Mouse (Mus musculus) liver, embryonic 14.5 days (tissue): ENCODE results near the gene Jund.

Experiments
- CTCF ChIP-seq: IDR thresholded peaks from 2 replicates; pipeline ENCODE4 v1.5.1; 2016; ENCODE audit warnings: antibody characterized with exemption, low read depth, control low read depth
- EP300 ChIP-seq: IDR thresholded peaks from 2 replicates; pipeline ENCODE4 v1.6.1; 2016; ENCODE audit warnings: antibody characterized with exemption, low read depth

DNA sequence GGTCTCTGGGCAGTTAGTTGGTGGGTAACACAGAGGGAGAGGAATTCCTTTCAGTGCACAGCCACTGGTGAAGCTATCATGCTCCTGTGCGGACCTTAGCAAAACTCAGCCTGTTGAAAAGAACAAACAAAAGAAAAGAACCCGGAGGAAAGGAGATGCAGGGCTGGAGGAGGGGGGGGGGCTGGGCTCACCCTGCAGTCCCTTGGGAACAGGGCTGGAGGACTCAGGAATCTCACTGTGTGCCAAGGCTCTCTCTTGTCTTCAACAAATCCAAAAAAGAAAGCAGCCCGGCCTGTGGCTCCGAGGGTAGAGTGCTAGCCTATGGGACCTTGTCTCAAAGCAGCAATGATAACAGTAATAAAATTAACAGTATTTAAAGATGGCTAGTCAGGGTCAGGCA lies 35.1 kb upstream of the Jund start:
- no peak for TF ChIP-seq CTCF
- TF ChIP-seq EP300: no peak
